Mouse (Mus musculus): ENCODE measurements at regions not wholly inside any gene's neighbourhood (a gene's known extent, or its start where the extent isn't known, plus 50 kb on each side); places are given as distances from the start of the nearest gene placed in this dataset.
A peak's percentile ranks its signal among the peaks of the same experiment; 100 is the strongest.
"Not testable (repeated sequence)": the region's sequence is repeated elsewhere in the genome, so short reads cannot be mapped to it uniquely, and the experiment has no call there.

DNA sequence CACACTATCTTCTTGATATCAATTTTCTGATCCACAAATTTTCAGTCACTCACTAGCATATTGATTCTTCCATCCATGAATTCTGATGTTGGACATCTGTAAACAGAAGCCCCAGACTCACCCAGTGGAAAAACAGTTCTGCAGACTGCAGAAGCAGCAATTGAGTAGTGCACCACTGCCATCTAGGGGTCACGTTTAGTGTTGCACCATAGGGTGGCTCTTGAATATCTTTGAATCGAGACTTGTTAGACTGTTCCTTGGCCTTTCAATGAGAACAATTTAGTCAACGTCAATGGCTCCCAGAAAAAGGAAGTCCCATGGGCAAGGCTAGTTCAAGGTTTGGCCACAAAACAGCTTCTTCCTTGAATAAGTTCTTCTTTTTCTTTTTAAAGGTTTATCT lies 828.1 kb downstream of the Gm10330 start:
- ATAC-seq = not testable (repeated sequence)

GRCm38 (mm10) chr12:22906156-22906555 lies 873.9 kb downstream of the Gm10330 start:
- Histone ChIP-seq H3K27ac (ENCODE audit: low read depth, low read length) (peak overlapping the region; percentile 5; the same call in 1 of the 2 replicates), H3K9ac (ENCODE audit: low read length) (peak overlapping the region; percentile 60), H3K4me2 (ENCODE audit: low read length) (peak overlapping the region; percentile 45), H3K4me3 (ENCODE audit: low read depth, low read length) (peak overlapping the region; percentile 46)
- not testable (repeated sequence) for H3K27me3 ChIP-seq (replicated peaks; ENCODE audit: control insufficient read depth, insufficient read depth, low read length); H3K4me1 ChIP-seq (ENCODE audit: control insufficient read depth, insufficient read depth, low read length); H3K9me3 ChIP-seq (replicated peaks; ENCODE audit: control insufficient read depth, low read length); H3K36me3 ChIP-seq (ENCODE audit: control insufficient read depth, insufficient read depth, low read length)
- under 1% methylated on average over 36 of the region's 53 CpGs for WGBS
- DNase-seq (ENCODE audit: low spot score) (peak; percentile 50), ATAC-seq (peak; percentile 52; the same call in 1 of the 2 replicates)

More for the DNA sequence above, 828.1 kb downstream of the Gm10330 start:
- DNase-seq (ENCODE audit: low spot score); H3K27ac ChIP-seq (ENCODE audit: low read depth, low read length); H3K36me3 ChIP-seq (ENCODE audit: control insufficient read depth, insufficient read depth, low read length); H3K9me3 ChIP-seq (replicated peaks; ENCODE audit: control insufficient read depth, low read length); H3K4me2 ChIP-seq (ENCODE audit: low read length); H3K9ac ChIP-seq (ENCODE audit: low read length); H3K4me1 ChIP-seq (ENCODE audit: control insufficient read depth, insufficient read depth, low read length); H3K4me3 ChIP-seq (ENCODE audit: low read depth, low read length); H3K27me3 ChIP-seq (replicated peaks; ENCODE audit: control insufficient read depth, insufficient read depth, low read length): not testable (repeated sequence)
- 49% methylated on average over 3 of the region's 3 CpGs for WGBS
